Mouse (Mus musculus) brain, embryonic 14.5 days (tissue): ENCODE data around the gene Cep95.

ENCODE experiments used
- CTCF ChIP-seq: fragments of 200-500 bp; IDR thresholded peaks from 2 replicates; pipeline ENCODE4 v1.5.1; 2012; ENCODE audit warnings: inconsistent platforms, mild to moderate bottlenecking, moderate library complexity, borderline replicate concordance; ENCODE audit not compliant: insufficient read depth, insufficient read length; ENCODE audit errors: extremely low read depth
- POLR2A ChIP-seq: fragments of 200-500 bp; IDR thresholded peaks from 2 replicates; pipeline ENCODE4 v1.6.1; 2012; ENCODE audit warnings: mild to moderate bottlenecking, inconsistent platforms, borderline replicate concordance; ENCODE audit not compliant: poor library complexity, insufficient read depth, insufficient read length, severe bottlenecking; ENCODE audit errors: extremely low read depth

- TF ChIP-seq POLR2A, result no peak
- no peak for TF ChIP-seq CTCF
Observed at GRCm38 (mm10) chr11:106773061-106773460, 16.0 kb upstream of the Cep95 start.
